Mouse (Mus musculus): ENCODE measurements around the gene Rcc2.

Gene Rcc2

DNA sequence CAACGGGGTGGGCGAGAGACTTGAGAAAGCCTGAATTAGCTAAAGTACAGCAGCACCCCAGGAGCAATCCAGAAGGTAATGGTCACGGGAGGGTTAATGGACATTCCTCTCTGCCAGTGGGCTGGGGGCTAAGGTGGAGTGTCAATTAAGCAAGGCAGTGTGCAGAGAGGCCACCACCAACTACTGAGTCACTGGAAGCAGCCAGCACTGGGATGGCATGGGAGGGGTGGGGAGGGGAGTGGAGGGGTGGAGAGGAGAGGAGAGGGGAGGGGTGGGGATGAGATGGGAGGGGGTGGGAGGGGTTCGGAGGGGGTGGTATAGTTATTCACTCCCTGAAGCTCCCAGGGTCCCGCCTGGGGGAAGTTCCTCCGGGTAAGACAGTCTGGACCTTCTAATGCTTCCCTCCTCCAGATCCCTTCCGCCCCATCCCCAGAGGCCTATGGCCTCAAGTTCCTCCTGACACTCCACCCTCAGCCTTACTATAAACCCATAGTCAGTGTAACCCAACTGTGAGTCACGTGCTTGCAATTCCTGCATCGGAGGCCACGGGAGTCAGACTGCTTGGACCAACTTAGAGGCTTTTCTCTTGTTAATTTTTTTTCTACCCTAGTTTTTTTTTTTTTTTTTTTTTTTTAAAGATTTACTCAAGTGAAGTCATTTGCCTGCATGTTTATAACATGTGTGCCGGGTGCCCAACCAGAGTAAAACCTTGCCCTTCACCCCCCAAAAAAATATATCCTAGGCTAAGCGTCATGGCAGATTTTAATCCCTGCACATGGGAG is 12.1 kb upstream of the Rcc2 start:
- peak; percentile 95 for DNase-seq

DNA sequence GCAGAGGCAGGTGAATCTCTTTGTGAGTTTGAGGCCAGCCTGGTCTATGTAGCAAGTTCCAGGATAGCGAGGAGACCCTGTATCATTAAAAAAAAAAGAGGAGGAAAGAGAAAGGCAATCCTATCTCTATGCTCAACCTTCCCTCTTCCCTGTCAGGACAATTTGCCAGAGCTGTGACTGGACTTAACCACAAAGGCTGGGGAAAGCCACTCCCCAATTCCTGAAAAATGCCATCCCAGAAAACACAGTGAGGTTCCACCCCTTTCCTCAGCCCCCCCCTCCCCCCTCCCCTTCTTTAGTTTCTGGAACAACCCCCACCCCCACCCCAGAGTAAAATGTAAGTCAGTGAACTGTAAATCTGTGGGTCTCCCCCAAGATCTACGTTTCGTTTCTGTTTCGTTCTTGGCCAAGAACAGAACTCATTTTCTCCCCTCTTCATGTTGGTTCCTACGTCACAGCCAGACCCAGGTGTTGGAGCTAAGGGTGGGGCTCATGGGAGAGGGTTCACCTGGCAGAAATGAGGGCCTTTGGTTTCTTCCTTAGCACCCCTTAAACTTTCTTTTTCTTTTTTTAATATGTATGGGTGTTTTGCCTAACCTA is 11.4 kb upstream of the Rcc2 start:
- no peak for DNase-seq

- DNase-seq = no peak
Measured at GRCm38 (mm10) chr4:140689873-140690655, 10.3 kb upstream of the Rcc2 start.

- DNase-seq = no peak
Measured at GRCm38 (mm10) chr4:140691481-140691880, 8.9 kb upstream of the Rcc2 start.

- no peak for DNase-seq
Measured at GRCm38 (mm10) chr4:140693513-140693912, 6.8 kb upstream of the Rcc2 start.

- no peak for DNase-seq
Measured at GRCm38 (mm10) chr4:140694551-140695060, 5.7 kb upstream of the Rcc2 start.

GRCm38 (mm10) chr4:140695146-140695545 is 5.2 kb upstream of the Rcc2 start:
- DNase-seq = no peak

DNA sequence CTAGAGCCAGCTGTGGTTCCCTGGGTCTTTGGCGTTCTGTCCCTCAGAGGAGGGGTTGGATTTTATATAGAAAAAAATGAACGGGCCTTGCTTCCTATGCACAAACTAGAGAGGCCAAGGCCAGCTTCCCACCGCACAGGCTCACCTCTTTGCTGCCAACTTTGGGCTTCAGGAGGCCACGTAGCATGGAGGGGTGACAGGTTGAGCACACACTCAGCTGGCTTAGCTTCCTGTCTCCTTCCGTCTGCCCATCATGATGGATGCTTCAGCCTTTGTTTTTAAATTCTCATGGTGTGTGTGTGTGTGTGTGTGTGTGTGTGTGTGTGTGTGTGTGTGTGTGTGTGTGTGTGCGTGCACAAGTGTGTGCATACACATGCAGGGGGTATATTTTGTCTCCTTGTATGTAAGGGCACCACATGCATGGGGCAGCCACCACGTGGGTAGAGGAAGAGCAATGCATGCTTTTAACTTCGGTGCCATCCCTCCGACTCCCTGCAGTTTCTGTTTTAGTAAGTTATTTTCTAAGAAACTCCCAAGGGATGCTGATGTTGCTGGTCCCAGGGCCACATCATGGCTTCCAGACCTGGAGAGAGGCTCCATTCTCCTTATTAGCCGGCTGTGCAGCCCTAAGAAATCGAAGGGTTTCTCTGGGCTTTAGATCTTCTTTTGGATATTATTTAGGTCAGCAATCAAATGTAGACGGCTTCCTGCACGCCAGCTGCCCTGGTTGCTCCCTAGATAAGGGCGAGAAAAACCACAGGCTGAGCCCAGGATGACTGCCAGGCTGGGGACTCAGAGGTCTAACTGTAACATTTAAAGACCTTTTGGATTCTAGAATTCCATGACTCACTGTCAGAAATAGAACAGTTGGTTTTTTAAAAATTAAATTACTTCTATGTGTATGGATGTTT is 4.4 kb upstream of the Rcc2 start:
- DNase-seq = no peak

DNA sequence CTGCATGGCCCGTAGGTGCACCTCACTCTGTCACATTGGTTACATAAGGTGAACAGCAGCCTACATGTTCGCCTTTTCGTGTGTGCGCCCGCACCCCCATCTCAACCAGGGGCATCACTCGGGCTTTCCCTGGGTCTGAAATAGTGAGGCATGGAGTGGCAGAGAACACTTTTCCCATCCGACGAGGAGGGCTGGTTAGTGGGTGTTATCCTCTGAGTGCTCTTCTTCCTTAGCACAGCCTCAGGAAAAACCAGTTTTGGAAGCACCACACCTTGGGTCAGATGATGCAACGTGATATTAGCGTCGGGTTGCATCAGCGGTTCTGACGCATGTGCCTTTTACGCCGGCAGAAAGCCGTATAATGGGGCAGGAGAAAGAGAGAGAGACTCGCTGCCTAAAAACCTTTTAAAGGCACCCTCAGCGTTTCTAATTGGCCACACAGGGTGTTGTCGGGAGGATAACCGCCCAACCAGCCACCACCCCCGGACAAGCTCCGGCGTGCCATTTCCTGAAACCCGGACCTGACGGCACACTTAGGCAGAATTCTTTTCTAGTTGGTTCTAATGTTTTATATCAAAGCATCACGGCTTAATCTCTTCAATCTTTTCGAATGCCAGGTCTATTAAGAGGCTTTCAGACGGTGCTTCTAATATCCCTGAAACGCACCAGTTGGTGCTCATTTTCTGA is 757 bp upstream of the Rcc2 start:
- peak; percentile 98 for DNase-seq

GRCm38 (mm10) chr4:140701049-140701715 is 841 bp downstream of the Rcc2 start:
- DNase-seq = peak; percentile 98

DNA sequence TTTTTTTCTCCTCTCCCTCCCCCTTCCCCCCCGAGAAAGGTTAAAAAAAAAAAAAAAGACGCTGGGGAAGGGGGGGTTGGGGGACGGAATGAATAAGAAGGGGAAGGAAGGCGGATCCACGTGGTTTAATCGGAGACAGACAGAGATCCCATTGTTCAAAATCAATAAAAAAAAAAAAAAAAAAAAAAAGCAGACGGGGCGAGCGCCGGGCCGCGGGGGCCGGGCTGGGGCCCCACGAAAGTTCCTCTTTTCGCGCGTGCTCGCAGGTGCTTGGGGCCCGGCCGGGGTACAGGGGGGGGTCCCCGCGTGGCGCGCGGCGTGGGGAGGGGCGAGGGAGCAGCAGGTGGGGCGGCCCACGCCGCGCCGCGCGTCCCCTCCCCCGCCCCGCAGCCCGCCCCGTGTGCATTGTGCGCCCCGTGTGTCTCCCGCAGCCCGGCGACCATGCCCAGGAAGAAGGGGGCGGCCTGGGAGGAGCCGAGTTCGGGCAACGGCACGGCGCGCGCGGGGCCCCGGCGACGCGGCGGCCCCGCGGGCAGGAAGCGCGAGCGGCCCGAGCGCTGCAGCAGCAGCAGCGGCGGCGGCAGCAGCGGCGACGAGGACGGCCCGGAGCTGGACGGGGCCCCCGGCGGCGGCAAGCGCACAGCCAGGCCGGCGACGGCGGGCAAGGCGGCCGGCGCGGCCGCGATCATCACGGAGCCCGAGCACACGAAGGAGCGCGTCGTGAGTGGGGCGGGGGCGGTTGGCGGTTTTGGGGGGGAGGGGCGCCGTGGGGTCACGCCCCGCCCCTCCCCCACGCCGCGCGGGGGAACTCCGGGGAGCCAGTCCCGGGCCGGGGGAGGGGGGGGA is 1.6 kb downstream of the Rcc2 start:
- DNase-seq = peak; percentile 94

- DNase-seq = peak; percentile 99
Measured at GRCm38 (mm10) chr4:140702611-140703327, 2.4 kb downstream of the Rcc2 start.

- peak; percentile 88 for DNase-seq
Measured at GRCm38 (mm10) chr4:140703636-140704035, 3.3 kb downstream of the Rcc2 start.

DNA sequence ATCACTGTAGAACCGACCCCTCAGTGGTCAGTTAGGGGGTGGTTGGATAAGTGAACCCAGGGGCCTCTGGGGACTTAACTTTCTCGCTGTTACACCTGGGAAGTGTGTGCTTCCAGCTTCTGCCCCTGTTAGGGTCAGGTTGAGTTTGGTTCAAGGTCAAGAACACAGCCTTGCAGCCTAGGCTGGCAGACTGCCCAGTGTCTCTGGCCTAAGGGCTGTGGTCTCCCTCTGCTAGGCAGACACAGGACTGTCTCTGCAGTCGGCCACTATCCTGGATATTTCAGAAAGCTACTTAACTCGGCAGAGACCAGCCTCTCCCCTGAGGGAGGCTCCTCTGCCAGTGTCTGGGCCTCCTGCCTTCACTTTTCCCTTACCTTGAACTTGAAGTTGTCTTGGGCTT is 3.8 kb downstream of the Rcc2 start:
- DNase-seq = no peak

GRCm38 (mm10) chr4:140707615-140708014 is 7.3 kb downstream of the Rcc2 start:
- no peak for DNase-seq

DNA sequence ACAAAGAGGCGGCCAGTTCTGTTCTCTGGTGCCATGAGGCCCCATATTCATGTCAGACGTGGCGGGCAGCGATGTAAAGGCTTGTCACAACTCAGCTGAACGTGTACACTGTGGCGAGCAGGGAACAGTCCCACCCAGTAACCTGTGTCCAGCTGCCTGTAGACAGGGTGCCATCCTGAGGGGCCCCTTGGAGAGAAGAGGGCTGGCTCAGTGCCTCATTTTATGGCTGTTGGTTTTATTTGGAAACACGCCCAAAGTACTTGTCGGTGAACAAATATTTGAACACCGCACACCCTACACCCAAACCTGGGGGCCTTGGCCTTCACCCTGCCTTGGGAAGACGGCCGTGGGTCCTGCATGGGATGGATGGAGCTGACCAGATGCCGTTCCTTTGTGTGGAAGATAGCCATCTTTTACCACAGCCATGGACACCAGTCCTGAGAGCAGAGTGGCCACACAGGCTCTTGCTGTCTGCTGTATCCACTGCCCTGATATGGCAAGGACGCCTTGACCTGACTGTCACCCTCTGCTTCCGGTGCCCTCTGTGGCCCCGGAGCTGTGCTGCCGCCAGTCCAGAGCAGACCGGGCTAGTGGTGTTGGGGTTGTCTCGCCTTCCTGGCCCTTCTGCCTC is 8.1 kb downstream of the Rcc2 start:
- DNase-seq = peak; percentile 90

DNA sequence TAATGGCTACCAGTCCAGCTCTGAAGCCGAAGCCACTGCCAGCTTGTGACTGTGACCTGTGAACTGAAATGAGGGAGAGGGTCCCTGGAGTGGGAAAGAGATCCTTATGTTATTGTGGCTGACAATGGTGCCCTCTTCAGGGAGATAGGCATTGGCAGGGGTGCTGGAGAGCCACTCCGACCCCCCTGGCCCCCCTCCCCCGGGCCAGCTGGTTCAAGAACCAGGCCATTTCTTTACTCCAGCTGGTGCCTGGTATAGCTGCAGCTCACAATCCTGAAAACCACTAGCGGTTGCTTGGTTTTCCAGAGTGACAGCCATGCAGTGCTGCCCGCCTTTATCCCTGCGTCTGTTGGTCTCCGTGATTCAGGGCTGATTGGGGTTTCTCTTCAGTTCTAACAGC is 8.8 kb downstream of the Rcc2 start:
- DNase-seq = no peak

GRCm38 (mm10) chr4:140709617-140710016 is 9.3 kb downstream of the Rcc2 start:
- DNase-seq = peak; percentile 86

DNA sequence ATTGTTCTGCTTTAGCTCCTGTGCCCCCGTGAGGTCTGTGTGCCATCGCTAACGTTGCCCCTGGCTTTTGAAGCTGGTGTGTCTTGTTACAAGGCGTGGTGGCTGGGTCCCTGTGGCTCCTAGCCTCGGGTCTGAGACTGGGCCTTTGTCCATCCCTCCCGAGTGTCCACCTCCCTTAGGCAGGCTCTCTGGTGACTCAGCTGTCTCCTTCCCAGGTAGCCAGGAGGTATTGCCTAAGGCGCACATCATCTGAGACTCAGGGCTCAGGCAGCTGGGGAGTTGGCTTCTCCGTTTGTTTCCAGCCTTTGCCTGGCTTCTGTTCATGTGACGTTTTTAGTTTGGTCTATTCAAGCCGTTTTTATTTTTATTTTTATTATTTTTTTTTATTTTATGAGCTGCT is 10.4 kb downstream of the Rcc2 start:
- DNase-seq = no peak

Measured in heart, adult 11 months (tissue).